Mouse (Mus musculus) ES-Bruce4 (cell line): ENCODE data around the gene Npepps. TPM values are rescaled to one million over a fixed set of nuclear protein-coding genes. Genes with fewer than 3 reads are reported as not detected.

ENCODE experiments used
- H3K27ac ChIP-seq: 2 replicates; pipeline ENCODE4 v1.5.1; 2012; ENCODE audit warnings: low read length, inconsistent platforms; ENCODE audit not compliant: insufficient read depth
- H3K27me3 ChIP-seq: 2 replicates; pipeline ENCODE4 v1.6.1; 2012; ENCODE audit warnings: mild to moderate bottlenecking, low read length, inconsistent platforms; ENCODE audit not compliant: control insufficient read depth, poor library complexity, insufficient read depth, severe bottlenecking
- H3K36me3 ChIP-seq: 2 replicates; pipeline ENCODE4 v1.6.1; 2012; ENCODE audit warnings: inconsistent platforms, mild to moderate bottlenecking, low read length, moderate library complexity; ENCODE audit not compliant: control insufficient read depth, poor library complexity, insufficient read depth, severe bottlenecking
- H3K4me1 ChIP-seq: one replicate; pipeline ENCODE4 v1.8.1; 2011; ENCODE audit warnings: low read length; ENCODE audit not compliant: control insufficient read depth, insufficient read depth
- H3K4me3 ChIP-seq: 2 replicates; pipeline ENCODE4 v1.5.1; 2011; ENCODE audit warnings: low read depth, mild to moderate bottlenecking, low read length
- H3K9ac ChIP-seq: 2 replicates; pipeline ENCODE4 v1.6.1; 2012; ENCODE audit warnings: low read depth, mild to moderate bottlenecking, inconsistent platforms; ENCODE audit not compliant: poor library complexity, severe bottlenecking
- H3K9me3 ChIP-seq: replicated peaks from 2 replicates; pipeline ENCODE4 v1.6.1; 2012; ENCODE audit warnings: mild to moderate bottlenecking, low read length, inconsistent platforms; ENCODE audit not compliant: control insufficient read depth, poor library complexity, insufficient read depth, severe bottlenecking
- CTCF ChIP-seq: IDR thresholded peaks from one replicate; pipeline ENCODE4 v1.8.1; 2011; ENCODE audit warnings: low read depth, low read length
- EP300 ChIP-seq: IDR thresholded peaks from 2 replicates; pipeline ENCODE4 v1.6.1; 2011; ENCODE audit warnings: low read depth, low read length; ENCODE audit not compliant: insufficient read depth
- POLR2A ChIP-seq: IDR thresholded peaks from one replicate; pipeline ENCODE4 v1.8.1; 2011; ENCODE audit warnings: low read length; ENCODE audit not compliant: insufficient read depth
- polyA plus RNA-seq: library from polyadenylated mRNA; stranded (reverse); fragments of >200 nt; gene quantifications from 2 replicates; pipeline ENCODE4 v1.2.4, GENCODE M21; 2011; ENCODE audit warnings: low read depth; ENCODE audit not compliant: missing spikeins, insufficient read depth, insufficient read length

Gene Npepps
- polyA plus RNA-seq, 1 experiment: 213 TPM

GRCm38 (mm10) chr11:97241321-97241720 is 39.1 kb downstream of the Npepps start:
- TF ChIP-seq EP300 (no peak), CTCF (no peak), POLR2A (no peak)
- Histone ChIP-seq H3K9me3 (no peaks in the 10 kb centered on the region), H3K9ac (no peak overlapping the region), H3K27ac (no peak overlapping the region), H3K36me3 (peaks cover 62% of the 10 kb centered on the region), H3K4me3 (no peak overlapping the region), H3K4me1 (no peaks in the 10 kb centered on the region), H3K27me3 (no peaks in the 10 kb centered on the region)

- TF ChIP-seq POLR2A (no peak), EP300 (no peak)
- no peaks in the 10 kb centered on the region for H3K4me1 ChIP-seq
- no peaks in the 10 kb centered on the region for H3K9me3 ChIP-seq
- H3K4me3 ChIP-seq: no peak overlapping the region
- H3K27me3 ChIP-seq: no peaks in the 10 kb centered on the region
- peaks cover 66% of the 10 kb centered on the region for H3K36me3 ChIP-seq
- no peak overlapping the region for H3K27ac ChIP-seq
- H3K9ac ChIP-seq: no peak overlapping the region
Observed at GRCm38 (mm10) chr11:97237976-97238375, 42.5 kb downstream of the Npepps start.

- H3K27ac ChIP-seq: 0 out of 2 replicates have a peak overlapping the region, but pooled peaks have one; percentile 19
- H3K4me3 ChIP-seq: no peak overlapping the region
- H3K36me3 ChIP-seq: peaks cover 79% of the 10 kb centered on the region
- no peaks in the 10 kb centered on the region for H3K4me1 ChIP-seq
- TF ChIP-seq POLR2A: no peak
- TF ChIP-seq CTCF: no peak
- no peak for TF ChIP-seq EP300
- no peak overlapping the region for H3K9ac ChIP-seq
- H3K27me3 ChIP-seq: no peaks in the 10 kb centered on the region
- no peaks in the 10 kb centered on the region for H3K9me3 ChIP-seq
Observed at GRCm38 (mm10) chr11:97232436-97232835, 48.0 kb downstream of the Npepps start.

GRCm38 (mm10) chr11:97229396-97229795 is 51.0 kb downstream of the Npepps start:
- H3K4me3 ChIP-seq: no peak overlapping the region
- H3K4me1 ChIP-seq: no peaks in the 10 kb centered on the region
- H3K27me3 ChIP-seq: no peaks in the 10 kb centered on the region
- H3K36me3 ChIP-seq: peaks cover 74% of the 10 kb centered on the region
- H3K27ac ChIP-seq: no peak overlapping the region
- H3K9ac ChIP-seq: no peak overlapping the region
- no peaks in the 10 kb centered on the region for H3K9me3 ChIP-seq
- TF ChIP-seq EP300 (no peak), POLR2A (no peak), CTCF (no peak)

GRCm38 (mm10) chr11:97228985-97229384 is 51.5 kb downstream of the Npepps start:
- Histone ChIP-seq H3K9ac (no peak overlapping the region), H3K27ac (no peak overlapping the region), H3K9me3 (no peaks in the 10 kb centered on the region), H3K36me3 (peaks cover 72% of the 10 kb centered on the region), H3K27me3 (no peaks in the 10 kb centered on the region), H3K4me3 (no peak overlapping the region), H3K4me1 (no peaks in the 10 kb centered on the region)
- TF ChIP-seq CTCF: no peak
- TF ChIP-seq EP300: no peak
- TF ChIP-seq POLR2A: no peak

GRCm38 (mm10) chr11:97226131-97226530 is 54.3 kb downstream of the Npepps start:
- peaks cover 2% of the 10 kb centered on the region for H3K4me1 ChIP-seq
- H3K9me3 ChIP-seq: no peaks in the 10 kb centered on the region
- no peak overlapping the region for H3K4me3 ChIP-seq
- H3K9ac ChIP-seq: no peak overlapping the region
- peaks cover 69% of the 10 kb centered on the region for H3K36me3 ChIP-seq
- no peak overlapping the region for H3K27ac ChIP-seq
- no peaks in the 10 kb centered on the region for H3K27me3 ChIP-seq
- TF ChIP-seq EP300 (no peak), CTCF (no peak), POLR2A (no peak)
